Mouse (Mus musculus): ENCODE results near the gene Vmn2r44. TPM values are rescaled to one million over a fixed set of nuclear protein-coding genes. Genes with fewer than 3 reads are reported as not detected.
"Not testable (repeated sequence)": the region's sequence is repeated elsewhere in the genome, so short reads cannot be mapped to it uniquely, and the experiment has no call there.

The Vmn2r44 gene
- 0.01 TPM in 1 of 2 replicates, not detected in the other for polyA plus RNA-seq (2012)

- H3K4me3 ChIP-seq (replicated peaks); H3K4me1 ChIP-seq (ENCODE audit: control insufficient read depth); H3K27me3 ChIP-seq (ENCODE audit: control insufficient read depth); H3K36me3 ChIP-seq (ENCODE audit: control insufficient read depth); H3K9me3 ChIP-seq (ENCODE audit: control insufficient read depth, low read length): not testable (repeated sequence)
Measured at GRCm38 (mm10) chr7:8383233-8383632, at the start of gene Vmn2r44. Vmn2r44 (minus strand) TSS chr7:8383333.

GRCm38 (mm10) chr7:8357879-8358278 is 25.3 kb downstream of the Vmn2r44 start:
- H3K9me3 ChIP-seq (ENCODE audit: control insufficient read depth, low read length); H3K4me1 ChIP-seq (ENCODE audit: control insufficient read depth); H3K27me3 ChIP-seq (ENCODE audit: control insufficient read depth); H3K4me3 ChIP-seq (replicated peaks); H3K36me3 ChIP-seq (ENCODE audit: control insufficient read depth): not testable (repeated sequence)

Other genes with a start within 250 kb of the Vmn2r44 start
- gene Vmn2r41, start 221.7 kb downstream of the Vmn2r44 start, polyA plus RNA-seq (2012) = 0.01 TPM in 1 of 2 replicates, not detected in the other
- gene Vmn2r42, start 183.0 kb downstream of the Vmn2r44 start, polyA plus RNA-seq (2012) = 0.02 TPM in 1 of 2 replicates, not detected in the other
- gene Vmn2r43, start 122.7 kb downstream of the Vmn2r44 start, polyA plus RNA-seq (2012) = not detected in 2 replicates
- not detected in 2 replicates for gene Vmn2r45, start 105.7 kb upstream of the Vmn2r44 start, polyA plus RNA-seq (2012)

Measured in erythroblast, embryonic 14.5 days (primary cell).